Mouse (Mus musculus) cerebellum, adult 9-10 months (tissue): ENCODE measurements around the gene Mcts2.

ENCODE experiments used
- DNase-seq: peaks from one replicate; pipeline ENCODE4 v3.0.0; 2022

Mcts2 gene

DNA sequence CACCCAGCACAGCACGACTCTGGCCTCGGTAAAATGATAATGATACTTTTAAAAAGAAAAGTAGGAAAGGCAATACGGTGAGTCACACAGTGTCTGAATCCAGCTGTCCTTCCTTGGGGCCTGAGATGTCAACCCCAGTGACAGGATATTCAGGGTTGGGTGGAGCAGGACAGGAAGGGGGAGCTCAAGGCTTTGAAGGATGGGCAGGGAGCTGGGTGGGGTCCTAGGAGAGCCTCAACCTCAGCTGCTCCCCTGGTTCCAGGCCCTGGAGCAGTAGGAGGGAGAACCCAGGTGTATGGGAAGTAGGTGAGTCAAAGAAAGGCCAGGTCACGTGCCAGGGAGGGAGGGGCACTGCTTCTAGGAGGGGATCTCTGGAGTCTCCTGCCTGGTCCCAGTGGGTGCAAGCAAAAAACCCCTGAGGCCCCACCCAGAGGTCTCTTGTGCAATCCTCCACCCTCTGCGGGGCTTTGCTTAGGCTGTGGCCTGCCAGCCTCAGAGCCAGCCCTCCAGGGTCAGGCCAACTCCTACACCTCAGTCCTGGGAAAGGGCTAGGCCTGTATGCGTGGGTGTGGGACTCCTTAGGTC lies 40.0 kb downstream of the Mcts2 start:
- no peak for DNase-seq

DNA sequence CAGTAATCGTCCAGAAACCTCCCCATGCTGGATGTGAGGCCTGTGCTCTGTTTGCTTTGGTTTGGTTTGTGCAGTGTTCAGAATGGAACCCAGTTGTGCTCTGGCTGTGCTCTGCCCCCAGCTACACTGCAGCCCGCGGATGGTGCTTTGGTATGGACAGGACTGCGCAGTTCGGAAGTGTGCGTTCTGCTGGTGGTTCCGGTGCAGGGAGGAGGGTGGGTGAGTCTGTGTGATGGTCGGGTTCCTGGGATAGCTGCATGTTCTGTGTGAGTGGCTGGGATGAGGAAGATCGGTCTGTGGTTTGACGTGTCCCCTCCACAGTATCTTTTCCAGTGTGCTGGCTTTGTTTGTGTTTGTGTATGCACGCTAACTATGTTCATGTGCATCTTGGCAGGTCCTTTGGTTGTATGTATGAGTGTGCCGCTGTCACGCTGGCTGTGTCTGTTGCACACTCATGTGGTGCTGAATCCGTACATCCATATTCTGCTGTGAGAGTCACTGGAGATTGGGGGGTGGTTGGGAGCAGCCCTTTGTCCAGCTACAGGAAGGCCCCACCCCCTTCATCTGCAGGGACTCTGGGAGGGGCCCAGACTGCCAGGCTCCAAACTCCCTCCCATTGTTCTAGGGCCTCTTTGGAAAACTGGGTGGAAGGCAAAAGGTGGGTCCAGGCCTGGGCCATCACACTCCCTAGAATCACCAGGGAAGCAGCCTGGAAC lies 41.1 kb downstream of the Mcts2 start:
- no peak for DNase-seq

DNA sequence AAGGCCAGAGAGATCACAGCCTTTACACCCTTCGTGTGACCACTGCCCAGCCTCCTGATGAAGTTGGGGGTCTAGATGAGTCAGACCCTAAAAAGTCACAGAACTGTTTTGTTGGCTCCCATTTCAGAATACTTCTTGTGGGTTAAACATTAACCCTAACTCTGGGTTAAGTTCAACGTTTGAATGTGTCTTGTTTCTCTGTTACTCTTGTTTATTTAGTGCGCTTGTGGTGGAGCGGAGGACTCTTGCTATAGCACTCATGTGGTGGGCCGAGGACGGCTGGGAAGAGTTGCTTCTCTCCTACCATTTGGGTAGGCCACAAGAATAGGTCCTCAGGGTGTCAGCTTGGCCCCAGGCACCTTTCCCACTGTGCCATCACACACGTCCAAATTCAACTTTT lies 41.8 kb downstream of the Mcts2 start:
- no peak for DNase-seq

DNA sequence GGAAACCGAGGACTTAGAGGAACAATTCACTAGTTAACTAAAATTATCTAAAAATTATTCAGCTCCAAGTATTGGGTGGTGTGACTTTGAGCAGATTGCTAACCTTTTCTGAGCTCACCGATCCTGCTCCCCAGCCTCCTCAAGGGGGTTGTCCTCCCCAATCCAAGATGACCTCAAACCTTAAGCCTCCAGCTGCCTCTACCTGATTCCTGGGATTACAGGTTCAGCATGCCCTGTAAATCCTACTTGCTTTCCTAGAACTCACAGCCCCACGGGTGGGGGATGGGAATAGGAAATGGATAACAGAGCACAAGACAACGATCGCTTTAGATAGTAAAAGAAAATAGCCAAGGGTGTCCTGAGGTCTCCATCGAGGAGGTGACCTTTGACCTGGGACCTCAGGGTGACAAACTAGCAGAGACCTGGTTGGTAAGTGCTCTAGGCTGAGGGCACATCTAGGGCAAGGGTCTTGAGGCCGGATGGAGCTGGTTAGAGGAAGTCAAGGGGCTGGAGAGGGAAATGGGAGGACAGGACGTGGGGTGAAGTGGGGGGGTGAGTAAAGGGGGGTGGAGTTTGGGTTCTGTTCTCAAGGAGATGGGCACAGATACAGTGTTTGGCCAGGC lies 42.3 kb downstream of the Mcts2 start:
- no peak for DNase-seq

DNA sequence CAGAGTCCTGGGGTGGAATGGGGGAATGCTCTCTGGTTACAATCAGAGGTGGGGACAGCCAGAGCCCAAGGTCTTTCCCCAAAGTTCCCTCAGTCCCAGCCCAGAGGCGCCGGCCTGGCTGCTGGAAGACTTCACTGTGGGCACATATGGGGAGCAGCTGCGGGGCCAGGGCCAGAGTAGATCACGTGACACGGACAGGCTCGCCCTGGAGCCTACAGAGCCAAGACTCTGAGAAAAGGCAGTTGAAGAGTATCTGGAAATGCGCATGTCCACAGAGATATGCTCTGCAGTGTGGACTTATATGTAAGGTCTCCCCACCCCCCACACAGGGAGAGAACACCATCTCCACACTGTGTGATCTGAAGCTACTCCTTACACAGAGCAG lies 42.8 kb downstream of the Mcts2 start:
- DNase-seq, result no peak

DNA sequence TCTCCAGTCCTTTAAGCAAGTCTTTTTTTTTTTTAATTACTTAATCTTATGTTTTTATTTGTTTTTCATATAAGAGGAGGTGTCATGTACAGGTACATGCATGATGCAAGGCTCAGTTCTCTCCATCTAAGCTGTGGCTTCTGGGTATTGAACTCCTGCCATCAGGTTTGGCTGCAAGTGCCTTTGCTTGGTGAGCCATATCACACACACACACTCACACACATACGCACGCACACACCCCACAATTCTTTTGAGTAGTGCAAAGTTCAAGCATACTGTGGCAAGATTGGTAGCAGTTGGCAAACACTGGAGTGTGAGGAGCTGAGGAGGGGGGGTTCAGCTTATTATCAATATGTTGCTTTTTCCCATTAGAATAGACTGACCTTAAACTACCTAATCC lies 46.4 kb downstream of the Mcts2 start:
- DNase-seq, result no peak

DNA sequence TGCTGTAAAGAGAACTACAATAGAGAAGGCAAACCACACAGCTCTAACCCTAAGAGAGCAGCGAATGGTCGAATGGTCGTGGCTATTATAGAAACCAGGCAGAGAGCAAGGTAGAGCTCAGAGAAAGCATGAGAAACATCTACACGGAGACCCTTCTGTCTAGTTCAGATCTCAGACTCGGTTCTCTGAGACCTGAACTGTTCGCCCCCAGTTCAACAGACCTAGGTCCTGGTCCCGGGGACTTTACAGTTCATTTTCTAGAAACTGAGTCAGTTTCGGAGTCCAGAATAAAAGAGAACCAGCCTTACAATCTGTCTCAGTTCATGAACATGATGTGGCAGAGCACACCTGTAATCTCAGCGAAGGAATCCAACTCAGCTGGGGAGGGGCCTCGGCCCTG lies 47.7 kb downstream of the Mcts2 start:
- no peak for DNase-seq

DNA sequence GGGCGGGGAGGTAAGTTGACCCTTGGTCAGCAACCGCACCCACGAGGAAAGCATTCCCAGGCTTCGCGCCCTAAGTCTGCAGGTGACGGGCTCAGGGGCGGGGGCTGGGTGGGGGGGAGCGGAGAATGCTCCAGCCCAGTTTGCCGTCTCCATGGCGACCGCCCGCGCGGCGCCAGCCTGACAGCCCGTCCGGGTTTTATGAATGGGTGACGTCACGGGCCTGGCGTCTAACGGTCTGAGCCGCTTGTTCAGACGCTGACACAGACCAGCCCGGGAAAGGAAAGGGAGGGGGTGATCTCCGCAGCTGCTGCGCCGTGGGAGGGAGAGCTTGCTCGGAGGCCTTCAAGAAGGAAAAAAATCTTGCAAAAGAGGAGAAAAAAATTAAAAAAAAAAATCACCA lies 48.1 kb downstream of the Mcts2 start:
- peak; percentile 74 for DNase-seq

DNA sequence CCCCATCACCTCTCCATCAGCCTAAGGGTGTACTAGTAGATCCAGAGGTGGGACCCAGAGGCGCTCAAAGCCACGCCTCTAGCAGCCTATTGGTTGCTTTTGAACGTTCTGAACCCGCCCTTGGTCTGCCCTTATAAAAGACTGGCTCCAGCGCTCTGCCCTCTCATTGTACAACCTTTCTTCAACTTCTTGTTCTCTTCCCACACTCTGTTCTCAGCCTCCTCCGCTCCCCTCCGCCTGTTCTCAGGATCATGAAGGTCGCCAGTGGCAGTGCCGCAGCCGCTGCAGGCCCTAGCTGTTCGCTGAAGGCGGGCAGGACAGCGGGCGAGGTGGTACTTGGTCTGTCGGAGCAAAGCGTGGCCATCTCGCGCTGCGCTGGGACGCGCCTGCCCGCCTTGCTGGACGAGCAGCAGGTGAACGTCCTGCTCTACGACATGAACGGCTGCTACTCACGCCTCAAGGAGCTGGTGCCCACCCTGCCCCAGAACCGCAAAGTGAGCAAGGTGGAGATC lies 49.3 kb downstream of the Mcts2 start, which contains the start of gene Id1:
Gene Id1, plus strand, starts transcription at position 162 of the 512 bp plus-strand sequence.
- peak; percentile 56 for DNase-seq

DNA sequence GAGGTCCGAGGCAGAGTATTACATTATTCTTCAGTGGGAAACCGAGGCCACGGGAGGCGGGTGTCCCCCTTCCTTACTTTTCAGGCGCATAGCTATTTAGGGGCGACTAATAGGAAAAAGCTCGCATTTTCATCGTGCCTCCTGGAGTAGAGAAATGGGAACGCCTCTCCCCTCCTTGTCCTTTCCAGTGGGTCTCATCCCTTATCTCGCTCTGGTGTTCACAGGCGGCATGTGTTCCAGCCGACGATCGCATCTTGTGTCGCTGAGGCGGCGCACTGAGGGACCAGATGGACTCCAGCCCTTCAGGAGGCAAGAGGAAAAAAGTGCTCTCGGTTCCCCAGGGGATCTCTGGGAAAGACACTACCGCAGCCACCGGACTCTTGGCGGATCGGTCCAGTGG lies 49.9 kb downstream of the Mcts2 start:
- peak; percentile 41 for DNase-seq
